Mouse (Mus musculus): ENCODE measurements around the gene Timm23. TPM values are rescaled to one million over a fixed set of nuclear protein-coding genes. Genes with fewer than 3 reads are reported as not detected.
"Not testable (repeated sequence)": the region's sequence is repeated elsewhere in the genome, so short reads cannot be mapped to it uniquely, and the experiment has no call there.

The Timm23 gene
- polyA plus RNA-seq, 2 experiments = 90.5 to 199 TPM

DNA sequence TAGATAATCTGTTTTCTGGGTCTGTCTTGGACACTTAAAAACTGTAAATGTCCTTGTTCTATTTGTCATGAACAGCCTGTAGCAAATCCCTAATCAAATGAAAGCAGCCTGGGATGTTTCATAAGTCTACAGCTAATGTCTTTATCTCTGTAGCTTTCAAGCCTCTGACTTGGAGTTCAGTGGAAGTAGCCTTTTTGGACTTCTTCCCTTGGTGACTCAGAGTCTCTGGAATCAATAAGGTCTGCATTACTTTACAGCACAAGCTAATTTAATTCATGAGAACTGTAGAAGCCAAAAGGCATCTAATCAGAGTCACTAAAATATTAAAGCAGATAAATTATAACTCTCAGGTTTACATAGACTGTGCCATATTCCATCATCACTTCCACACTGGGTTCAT lies 24.9 kb upstream of the Timm23 start:
- DNase-seq (ENCODE audit: low read depth in 3 of 3, low spot score in 3 of 3) = no peak
- ATAC-seq (ENCODE audit: insufficient read depth) = no peak
- Histone ChIP-seq H3K36me3 (replicated peaks; ENCODE audit: control insufficient read depth, insufficient read depth, low read depth) (no peaks in the 10 kb centered on the region), H3K4me2 (ENCODE audit: low read depth) (no peak overlapping the region), H3K9me3 (ENCODE audit: control insufficient read depth, low read length) (no peaks in the 10 kb centered on the region), H3K4me3 (ENCODE audit: insufficient read depth in 1 of 2, low read depth in 2 of 2, low read length in 2 of 2) (no peak overlapping the region), H3K4me1 (replicated peaks; ENCODE audit: control insufficient read depth in 2 of 2, insufficient read depth in 2 of 2, low read length in 1 of 2) (no peaks in the 10 kb centered on the region), H3K27me3 (ENCODE audit: control insufficient read depth, insufficient read depth, low read length) (no peaks in the 10 kb centered on the region), H3K27ac (no peak overlapping the region), H3K9ac (replicated peaks) (no peak overlapping the region)
- no peak for TF ChIP-seq EP300 (IDR thresholded peaks at IDR 0.05; ENCODE audit: low read depth)
- no peak for TF ChIP-seq CTCF (IDR thresholded peaks at IDR 0.05; ENCODE audit: low read depth)

DNA sequence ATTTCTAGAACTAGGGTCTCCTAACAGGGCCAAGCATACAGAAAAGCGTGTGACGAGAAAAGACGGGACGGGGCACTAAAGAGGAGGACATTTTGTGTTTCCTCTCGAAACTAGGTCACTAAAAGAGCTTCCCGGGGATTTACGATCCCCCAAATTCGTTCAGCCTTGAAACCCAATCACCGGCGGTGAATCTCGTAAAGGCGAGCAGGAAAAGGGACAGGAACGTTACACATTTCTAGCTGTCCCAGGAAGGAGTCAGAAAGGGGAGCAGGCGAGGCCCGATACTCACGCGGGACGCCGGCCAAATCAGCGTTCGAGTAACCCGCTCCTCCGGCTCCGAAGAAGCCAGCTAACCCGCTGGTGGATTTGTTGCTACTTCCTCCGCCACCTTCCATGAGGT lies 344 bp downstream of the Timm23 start:
- Histone ChIP-seq H3K9me3 (ENCODE audit: control insufficient read depth, low read length) (no peaks in the 10 kb centered on the region), H3K27me3 (ENCODE audit: control insufficient read depth, insufficient read depth, low read length) (no peaks in the 10 kb centered on the region), H3K4me3 (ENCODE audit: insufficient read depth in 1 of 2, low read depth in 2 of 2, low read length in 2 of 2) (peak overlapping the region; percentile 71 to 87), H3K9ac (replicated peaks) (peak overlapping the region; percentile 88), H3K4me2 (ENCODE audit: low read depth) (peak overlapping the region; percentile 88), H3K36me3 (replicated peaks; ENCODE audit: control insufficient read depth, insufficient read depth, low read depth) (peaks cover 20% of the 10 kb centered on the region), H3K4me1 (replicated peaks; ENCODE audit: control insufficient read depth in 2 of 2, insufficient read depth in 2 of 2, low read length in 1 of 2) (peaks cover 13 to 21% of the 10 kb centered on the region in 2 experiments), H3K27ac (peak overlapping the region; percentile 62)
- TF ChIP-seq CTCF (IDR thresholded peaks at IDR 0.05; ENCODE audit: low read depth) (no peak), EP300 (IDR thresholded peaks at IDR 0.05; ENCODE audit: low read depth) (no peak)
- ATAC-seq (ENCODE audit: insufficient read depth) = peak; percentile 26
- WGBS (ENCODE audit: insufficient replicate concordance) = under 1% methylated on average over 25 of the region's 26 CpGs
- DNase-seq (ENCODE audit: low read depth in 3 of 3, low spot score in 3 of 3) = peak in 1 of 3 experiments; percentile 22

DNA sequence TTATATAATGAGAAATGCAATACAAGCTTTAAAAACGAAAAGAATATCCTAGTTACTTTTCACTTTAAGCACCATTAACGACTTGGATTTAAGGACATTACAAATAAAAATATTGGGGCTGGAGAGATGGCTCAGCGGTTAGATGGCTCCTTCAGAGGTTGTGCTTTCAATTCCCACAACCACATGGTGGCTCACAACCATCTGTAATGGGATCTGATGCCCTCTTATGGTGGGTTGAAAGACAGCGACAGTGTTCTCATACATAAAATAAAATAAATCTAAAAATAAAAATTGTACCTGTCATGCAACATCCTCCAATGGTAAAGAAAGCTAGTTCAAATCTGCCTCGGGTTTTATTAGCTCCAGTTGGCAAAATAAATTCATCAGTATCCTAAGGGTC lies 8.1 kb downstream of the Timm23 start:
- peaks cover 50% of the 10 kb centered on the region for H3K36me3 ChIP-seq (replicated peaks; ENCODE audit: control insufficient read depth, insufficient read depth, low read depth)
- H3K4me2 ChIP-seq (ENCODE audit: low read depth); H3K27me3 ChIP-seq (ENCODE audit: control insufficient read depth, insufficient read depth, low read length); DNase-seq (ENCODE audit: low read depth in 3 of 3, low spot score in 3 of 3); H3K4me3 ChIP-seq (ENCODE audit: insufficient read depth in 1 of 2, low read depth in 2 of 2, low read length in 2 of 2); H3K27ac ChIP-seq; H3K9me3 ChIP-seq (ENCODE audit: control insufficient read depth, low read length); H3K9ac ChIP-seq (replicated peaks); ATAC-seq (ENCODE audit: insufficient read depth); H3K4me1 ChIP-seq (replicated peaks; ENCODE audit: control insufficient read depth in 2 of 2, insufficient read depth in 2 of 2, low read length in 1 of 2): not testable (repeated sequence)
- peak; percentile 27 for TF ChIP-seq CTCF (IDR thresholded peaks at IDR 0.05; ENCODE audit: low read depth)
- 63% methylated on average over 5 of the region's 5 CpGs for WGBS (ENCODE audit: insufficient replicate concordance)

DNA sequence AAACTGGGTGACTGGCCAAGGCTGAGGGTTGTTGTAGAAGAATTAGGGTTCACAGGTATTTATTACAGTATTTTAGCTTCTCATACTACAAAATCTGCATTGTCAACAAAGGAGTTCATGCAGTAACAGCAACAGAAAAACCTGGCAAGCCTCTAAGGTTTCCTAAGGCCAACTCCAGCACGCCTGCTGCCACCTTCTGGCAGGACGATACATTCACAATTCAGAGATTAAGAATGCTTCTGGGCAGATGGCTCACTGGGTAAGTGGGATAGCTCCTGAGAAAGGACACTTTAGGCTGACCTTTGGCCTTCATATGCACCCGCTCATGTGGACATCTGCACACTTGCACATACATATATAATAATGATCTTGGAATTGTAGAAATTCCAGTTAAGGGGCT lies 9.3 kb downstream of the Timm23 start:
- Histone ChIP-seq H3K27me3 (ENCODE audit: control insufficient read depth, insufficient read depth, low read length) (no peaks in the 10 kb centered on the region), H3K9me3 (ENCODE audit: control insufficient read depth, low read length) (no peaks in the 10 kb centered on the region), H3K4me2 (ENCODE audit: low read depth) (no peak overlapping the region), H3K4me3 (ENCODE audit: insufficient read depth in 1 of 2, low read depth in 2 of 2, low read length in 2 of 2) (no peak overlapping the region), H3K36me3 (replicated peaks; ENCODE audit: control insufficient read depth, insufficient read depth, low read depth) (peaks cover 51% of the 10 kb centered on the region), H3K27ac (no peak overlapping the region), H3K4me1 (replicated peaks; ENCODE audit: control insufficient read depth in 2 of 2, insufficient read depth in 2 of 2, low read length in 1 of 2) (no peaks in the 10 kb centered on the region), H3K9ac (replicated peaks) (no peak overlapping the region)
- DNase-seq (ENCODE audit: low read depth in 3 of 3, low spot score in 3 of 3) (peak in 2 of 3 experiments; percentile 49), ATAC-seq (ENCODE audit: insufficient read depth) (peak; percentile 37; the same call in 1 of the 2 replicates)
- 31% methylated on average over 3 of the region's 3 CpGs for WGBS (ENCODE audit: insufficient replicate concordance)
- TF ChIP-seq CTCF (IDR thresholded peaks at IDR 0.05; ENCODE audit: low read depth) (peak; percentile 91), EP300 (IDR thresholded peaks at IDR 0.05; ENCODE audit: low read depth) (no peak)

GRCm38 (mm10) chr14:32191926-32192325 lies 9.8 kb downstream of the Timm23 start:
- H3K4me2 ChIP-seq (ENCODE audit: low read depth) = no peak overlapping the region

More at GRCm38 (mm10) chr14:32191926-32192325, 9.8 kb downstream of the Timm23 start:
- H3K27me3 ChIP-seq (ENCODE audit: control insufficient read depth, insufficient read depth, low read length) = no peaks in the 10 kb centered on the region
- ATAC-seq (ENCODE audit: insufficient read depth) (no peak), DNase-seq (ENCODE audit: low read depth in 3 of 3, low spot score in 3 of 3) (no peak)
- WGBS (ENCODE audit: insufficient replicate concordance) = 52% methylated on average over 5 of the region's 5 CpGs
- H3K4me1 ChIP-seq (replicated peaks; ENCODE audit: control insufficient read depth in 2 of 2, insufficient read depth in 2 of 2, low read length in 1 of 2) = no peaks in the 10 kb centered on the region
- TF ChIP-seq CTCF (IDR thresholded peaks at IDR 0.05; ENCODE audit: low read depth) (no peak), EP300 (IDR thresholded peaks at IDR 0.05; ENCODE audit: low read depth) (no peak)
- H3K36me3 ChIP-seq (replicated peaks; ENCODE audit: control insufficient read depth, insufficient read depth, low read depth) = peaks cover 52% of the 10 kb centered on the region
- no peak overlapping the region for H3K27ac ChIP-seq
- no peak overlapping the region for H3K4me3 ChIP-seq (ENCODE audit: insufficient read depth in 1 of 2, low read depth in 2 of 2, low read length in 2 of 2)
- H3K9me3 ChIP-seq (ENCODE audit: control insufficient read depth, low read length) = no peaks in the 10 kb centered on the region
- H3K9ac ChIP-seq (replicated peaks) = no peak overlapping the region
